Mouse (Mus musculus) C2C12 (cell line): ENCODE measurements around the gene Scn2a. TPM values are rescaled to one million over a fixed set of nuclear protein-coding genes. Genes with fewer than 3 reads are reported as not detected.

Experiments
- H3K27me3 ChIP-seq: one replicate; pipeline ENCODE4 v1.6.1; 2011; ENCODE audit not compliant: control insufficient read depth, insufficient read depth, insufficient read length
- H3K36me3 ChIP-seq: one replicate; pipeline ENCODE4 v1.6.1; 2011; ENCODE audit not compliant: control insufficient read depth, insufficient read depth
- H3K4me3 ChIP-seq: one replicate; pipeline ENCODE4 v1.5.1; 2011; ENCODE audit warnings: mild to moderate bottlenecking, control low read depth; ENCODE audit not compliant: poor library complexity, insufficient read depth, severe bottlenecking
- H3K79me2 ChIP-seq: one replicate; pipeline ENCODE4 v1.6.1; 2011; ENCODE audit not compliant: control insufficient read depth, insufficient read depth
- H3K79me3 ChIP-seq: one replicate; pipeline ENCODE4 v1.6.1; 2011; ENCODE audit warnings: low read depth, control low read depth
- H3ac ChIP-seq: one replicate; pipeline ENCODE3; 2011; ENCODE audit warnings: low read depth; ENCODE audit not compliant: control insufficient read depth, insufficient read length
- CEBPB ChIP-seq: IDR thresholded peaks from one replicate; pipeline ENCODE4 v1.6.1; 2011; ENCODE audit warnings: low read depth, mild to moderate bottlenecking, control low read depth, moderate library complexity
- CTCF ChIP-seq: IDR thresholded peaks from one replicate; pipeline ENCODE4 v1.5.1; 2011; ENCODE audit not compliant: control insufficient read depth, insufficient read depth, insufficient read length
- FOSL1 ChIP-seq: IDR thresholded peaks from one replicate; pipeline ENCODE4 v1.8.0; 2011; ENCODE audit warnings: mild to moderate bottlenecking, low read length; ENCODE audit not compliant: poor library complexity, insufficient read depth, severe bottlenecking
- MAX ChIP-seq: IDR thresholded peaks from one replicate; pipeline ENCODE4 v1.6.1; 2011; ENCODE audit warnings: mild to moderate bottlenecking, control low read depth
- MYOD1 ChIP-seq: IDR thresholded peaks from one replicate; pipeline ENCODE4 v1.6.1; 2011; ENCODE audit warnings: low read depth; ENCODE audit not compliant: control insufficient read depth, insufficient read length
- MYOG ChIP-seq: IDR thresholded peaks from one replicate; pipeline ENCODE4 v1.6.1; 2011; ENCODE audit not compliant: control insufficient read depth, insufficient read length; ENCODE audit errors: extremely low read depth
- USF1 ChIP-seq: IDR thresholded peaks from one replicate; pipeline ENCODE4 v1.6.1; 2011; ENCODE audit warnings: low read depth, mild to moderate bottlenecking, control low read depth, moderate library complexity
- polyA plus RNA-seq: library from polyadenylated mRNA; unstranded; fragments of >200 nt; fragmentation: generic; extraction: Trizol; gene quantifications from one replicate; pipeline ENCODE4 v1.2.1, GENCODE M21; 2012; ENCODE audit warnings: missing spikeins

Gene Scn2a
- polyA plus RNA-seq, 1 experiment: 0.34 TPM

GRCm38 (mm10) chr2:65621838-65622237 lies 1.3 kb downstream of the Scn2a start:
- TF ChIP-seq CEBPB (no peak), FOSL1 (no peak), MYOG (no peak), MAX (no peak), MYOD1 (no peak), USF1 (no peak), CTCF (no peak)
- no peaks in the 10 kb centered on the region for H3K79me3 ChIP-seq
- H3K36me3 ChIP-seq: no peaks in the 10 kb centered on the region
- H3K79me2 ChIP-seq: no peaks in the 10 kb centered on the region
- H3K4me3 ChIP-seq: no peak overlapping the region
- H3ac ChIP-seq: no peak overlapping the region
- H3K27me3 ChIP-seq: no peaks in the 10 kb centered on the region

- Histone ChIP-seq H3K79me3 (no peaks in the 10 kb centered on the region), H3K4me3 (no peak overlapping the region), H3K79me2 (no peaks in the 10 kb centered on the region), H3K36me3 (no peaks in the 10 kb centered on the region), H3ac (no peak overlapping the region), H3K27me3 (no peaks in the 10 kb centered on the region)
- no peak for TF ChIP-seq CTCF
- TF ChIP-seq MYOD1: no peak
- no peak for TF ChIP-seq MYOG
- no peak for TF ChIP-seq MAX
- no peak for TF ChIP-seq FOSL1
- no peak for TF ChIP-seq CEBPB
- TF ChIP-seq USF1: no peak
Observed at GRCm38 (mm10) chr2:65652636-65653035, 32.1 kb downstream of the Scn2a start.

DNA sequence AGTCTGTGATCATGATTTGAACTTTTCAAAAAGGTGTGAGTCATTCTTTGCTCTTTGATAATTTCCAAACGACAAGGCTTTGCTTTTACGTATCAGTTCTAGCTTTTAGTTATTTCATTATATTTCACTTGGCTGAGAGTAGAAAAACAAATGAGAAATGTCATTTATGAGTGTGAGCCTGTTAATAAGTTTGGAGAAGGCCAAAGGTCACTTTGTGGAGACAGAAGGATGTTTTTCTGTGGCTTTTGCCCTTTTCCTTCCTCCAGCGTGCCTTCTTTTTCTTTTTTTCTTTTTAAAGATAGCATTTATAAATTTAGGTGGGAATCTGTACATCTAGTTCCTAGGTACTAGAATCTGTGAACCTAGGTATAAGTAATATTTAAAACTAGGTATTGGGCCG lies 36.5 kb downstream of the Scn2a start:
- no peaks in the 10 kb centered on the region for H3K79me3 ChIP-seq

DNA sequence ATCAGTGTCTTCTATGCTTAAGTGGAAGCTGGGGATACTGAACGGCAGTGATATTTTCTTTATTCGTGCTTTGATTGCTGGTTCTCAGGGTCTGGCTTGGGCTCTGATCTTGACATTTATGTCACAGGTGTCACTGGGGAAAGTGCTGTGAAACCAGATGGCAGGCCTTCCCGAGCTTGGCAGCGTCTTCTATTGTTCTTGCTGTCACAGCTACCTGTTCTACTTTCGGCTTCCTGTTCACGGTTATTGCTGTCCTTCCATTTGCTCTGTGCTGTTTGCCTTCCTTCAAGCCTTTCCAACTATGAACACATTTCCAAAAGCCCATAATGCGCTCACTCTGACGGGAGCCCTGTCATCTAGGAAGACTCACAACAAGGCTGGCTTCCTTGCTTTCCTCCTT lies 37.9 kb downstream of the Scn2a start:
- no peaks in the 10 kb centered on the region for H3K36me3 ChIP-seq
- no peaks in the 10 kb centered on the region for H3K79me3 ChIP-seq
- H3K27me3 ChIP-seq: peaks cover 1% of the 10 kb centered on the region
- no peak overlapping the region for H3ac ChIP-seq
- no peak for TF ChIP-seq MYOG
- no peak for TF ChIP-seq MAX
- TF ChIP-seq CTCF: no peak
- no peak for TF ChIP-seq FOSL1
- TF ChIP-seq USF1: no peak
- no peak overlapping the region for H3K4me3 ChIP-seq
- no peaks in the 10 kb centered on the region for H3K79me2 ChIP-seq

More for the DNA sequence above, 36.5 kb downstream of the Scn2a start:
- no peak for TF ChIP-seq CEBPB
- no peak for TF ChIP-seq MYOG
- no peak for TF ChIP-seq FOSL1
- TF ChIP-seq CTCF: no peak
- TF ChIP-seq USF1: no peak
- TF ChIP-seq MYOD1: no peak
- TF ChIP-seq MAX: no peak
- Histone ChIP-seq H3K4me3 (no peak overlapping the region), H3ac (no peak overlapping the region), H3K27me3 (no peaks in the 10 kb centered on the region), H3K36me3 (no peaks in the 10 kb centered on the region), H3K79me2 (no peaks in the 10 kb centered on the region)

GRCm38 (mm10) chr2:65663892-65664291 lies 43.3 kb downstream of the Scn2a start:
- TF ChIP-seq CTCF: no peak
- no peak for TF ChIP-seq FOSL1
- no peak for TF ChIP-seq MAX
- TF ChIP-seq MYOD1: no peak
- no peak for TF ChIP-seq CEBPB
- no peak for TF ChIP-seq MYOG
- TF ChIP-seq USF1: no peak
- Histone ChIP-seq H3K4me3 (no peak overlapping the region), H3K79me3 (no peaks in the 10 kb centered on the region)

DNA sequence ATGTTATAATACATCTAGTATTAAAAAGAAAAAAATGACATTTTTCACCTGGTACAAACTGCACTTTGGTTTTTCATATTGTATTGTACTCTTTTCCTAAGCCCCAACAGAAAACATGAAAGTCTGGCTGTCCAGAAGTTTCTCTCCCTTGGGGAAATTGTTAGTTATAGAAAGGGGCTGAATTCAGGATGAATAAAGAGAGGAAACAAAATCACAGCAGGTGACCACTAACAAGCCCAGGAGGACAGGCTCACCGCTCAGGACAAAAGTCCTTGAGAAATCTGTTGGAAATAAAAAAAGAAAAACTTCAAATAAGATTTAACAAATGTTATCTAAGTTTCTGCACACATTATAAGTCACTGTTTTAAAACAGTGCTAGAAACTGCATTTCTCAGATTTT lies 43.9 kb downstream of the Scn2a start:
- Histone ChIP-seq H3ac (no peak overlapping the region), H3K79me3 (no peaks in the 10 kb centered on the region), H3K36me3 (no peaks in the 10 kb centered on the region), H3K79me2 (no peaks in the 10 kb centered on the region), H3K27me3 (peaks cover 5% of the 10 kb centered on the region), H3K4me3 (no peak overlapping the region)
- TF ChIP-seq MAX (no peak), MYOG (no peak), FOSL1 (no peak), USF1 (no peak), CTCF (no peak), CEBPB (no peak), MYOD1 (no peak)

More at GRCm38 (mm10) chr2:65663892-65664291, 43.3 kb downstream of the Scn2a start:
- no peak overlapping the region for H3ac ChIP-seq
- H3K27me3 ChIP-seq: peaks cover 5% of the 10 kb centered on the region
- no peaks in the 10 kb centered on the region for H3K36me3 ChIP-seq
- no peaks in the 10 kb centered on the region for H3K79me2 ChIP-seq
